Mouse (Mus musculus): ENCODE results near the gene BC048671. TPM values are rescaled to one million over a fixed set of nuclear protein-coding genes. Genes with fewer than 3 reads are reported as not detected.

The BC048671 gene
- polyA plus RNA-seq (2015; fragmentation: Nextera tagmentation; extraction: Ambion mirVana), result not detected in 2 replicates

DNA sequence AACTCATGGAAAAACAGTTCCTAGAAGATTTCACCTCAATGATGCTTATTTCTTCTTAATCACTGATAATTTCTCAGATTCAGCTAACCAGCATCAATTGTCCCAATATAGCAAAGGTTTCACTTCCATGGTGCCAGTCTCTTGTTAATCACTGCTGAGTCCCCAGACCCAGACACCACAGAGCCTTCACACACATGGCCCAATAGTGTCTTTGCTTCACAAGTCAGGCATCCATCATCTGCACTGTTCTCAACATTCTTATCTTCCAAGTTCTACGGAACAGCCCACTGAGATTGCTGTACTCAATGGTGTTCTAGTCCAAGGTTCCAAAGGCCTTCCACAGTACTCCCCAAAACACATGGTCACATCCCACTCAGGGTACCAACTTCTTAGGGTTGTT is at the start of gene BC048671:
Gene BC048671 (plus strand): TSS at position 301 of the 400 bp plus-strand sequence.
- Histone ChIP-seq H3K4me1 (replicated peaks; ENCODE audit: control insufficient read depth, insufficient read depth, low read length) (no peaks in the 10 kb centered on the region), H3K9ac (ENCODE audit: low read length) (no peak within 1 kb of the TSS), H3K27ac (ENCODE audit: low read length) (no peak within 1 kb of the TSS), H3K4me3 (ENCODE audit: low read length) (no peak within 1 kb of the TSS), H3K27me3 (ENCODE audit: control insufficient read depth, insufficient read depth, low read depth, low read length) (no peaks in the 10 kb centered on the region), H3K36me3 (ENCODE audit: control insufficient read depth, insufficient read depth, low read length) (no peaks in the 10 kb centered on the region), H3K4me2 (ENCODE audit: low read depth, low read length) (no peak within 1 kb of the TSS), H3K9me3 (ENCODE audit: control insufficient read depth, low read length) (no peaks in the 10 kb centered on the region)
- ATAC-seq (ENCODE audit: low read depth), result no peak
- 76% methylated on average over 1 of the region's 1 CpGs for WGBS

DNA sequence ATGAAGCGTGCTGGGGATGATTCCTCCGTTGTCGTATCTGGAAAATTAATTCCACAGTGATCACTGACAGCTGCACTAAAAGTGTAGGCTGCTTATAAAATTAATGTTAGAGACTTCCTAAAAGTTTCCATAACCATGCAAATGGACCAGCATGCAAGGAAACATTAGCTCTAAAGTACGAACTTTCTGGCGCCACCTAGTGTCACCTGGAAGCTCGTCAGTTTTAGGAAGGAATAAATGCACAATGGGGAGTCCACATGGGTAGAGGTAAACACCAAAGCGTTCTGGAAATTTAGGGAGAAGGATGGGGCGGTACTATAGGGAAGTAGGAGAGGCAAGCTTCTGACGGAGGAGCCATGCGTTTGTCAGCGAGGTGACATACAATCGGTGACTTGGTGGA is 12.8 kb upstream of the BC048671 start:
- Histone ChIP-seq H3K4me2 (ENCODE audit: low read depth, low read length) (no peak overlapping the region), H3K27me3 (ENCODE audit: control insufficient read depth, insufficient read depth, low read depth, low read length) (no peaks in the 10 kb centered on the region), H3K4me3 (ENCODE audit: low read length) (no peak overlapping the region), H3K9ac (ENCODE audit: low read length) (no peak overlapping the region), H3K27ac (ENCODE audit: low read length) (no peak overlapping the region), H3K4me1 (replicated peaks; ENCODE audit: control insufficient read depth, insufficient read depth, low read length) (no peaks in the 10 kb centered on the region), H3K9me3 (ENCODE audit: control insufficient read depth, low read length) (0 out of 2 replicates have a peak, but pooled peaks cover 2% of the 10 kb centered on the region), H3K36me3 (ENCODE audit: control insufficient read depth, insufficient read depth, low read length) (no peaks in the 10 kb centered on the region)
- ATAC-seq (ENCODE audit: low read depth), result no peak
- WGBS, result 54% methylated on average over 12 of the region's 12 CpGs

DNA sequence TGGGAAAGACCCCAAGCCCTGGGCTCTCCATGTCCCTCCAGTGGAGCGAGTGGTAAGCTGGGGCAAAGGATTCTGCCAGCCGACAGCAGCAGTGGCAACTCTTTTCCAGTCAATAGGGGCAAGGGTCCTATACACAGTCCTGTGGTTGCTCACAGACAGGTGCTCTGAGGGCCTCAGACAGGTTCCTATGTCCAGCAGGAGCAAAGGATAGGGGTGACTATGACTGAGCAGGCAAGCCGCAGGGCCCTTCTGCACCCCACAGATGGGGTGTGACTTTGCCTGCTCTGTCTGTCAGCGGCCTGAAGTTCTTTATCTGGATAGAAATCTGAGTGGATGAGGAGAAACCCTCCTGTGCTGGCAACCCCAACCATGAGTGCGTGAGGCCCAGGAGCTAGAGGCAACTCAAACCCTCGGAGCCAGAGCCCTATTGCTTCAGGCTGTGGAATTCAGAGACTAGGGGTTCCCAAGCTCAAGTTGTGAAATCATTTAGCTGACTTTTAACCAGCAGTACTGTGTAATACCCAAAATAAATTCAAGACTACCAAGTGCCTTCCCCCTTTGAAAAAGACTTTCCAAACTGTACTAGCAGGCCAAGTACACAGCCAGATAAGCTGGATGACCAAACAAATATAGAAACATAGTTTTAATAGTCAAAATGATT is 5.4 kb downstream of the BC048671 start:
- no peaks in the 10 kb centered on the region for H3K36me3 ChIP-seq (ENCODE audit: control insufficient read depth, insufficient read depth, low read length)
- H3K9me3 ChIP-seq (ENCODE audit: control insufficient read depth, low read length), result no peaks in the 10 kb centered on the region
- ATAC-seq (ENCODE audit: low read depth), result no peak
- no peak overlapping the region for H3K27ac ChIP-seq (ENCODE audit: low read length)
- H3K4me1 ChIP-seq (replicated peaks; ENCODE audit: control insufficient read depth, insufficient read depth, low read length), result no peaks in the 10 kb centered on the region
- no peaks in the 10 kb centered on the region for H3K27me3 ChIP-seq (ENCODE audit: control insufficient read depth, insufficient read depth, low read depth, low read length)
- H3K9ac ChIP-seq (ENCODE audit: low read length), result no peak overlapping the region
- 69% methylated on average over 6 of the region's 6 CpGs for WGBS
- no peak overlapping the region for H3K4me3 ChIP-seq (ENCODE audit: low read length)
- no peak overlapping the region for H3K4me2 ChIP-seq (ENCODE audit: low read depth, low read length)

DNA sequence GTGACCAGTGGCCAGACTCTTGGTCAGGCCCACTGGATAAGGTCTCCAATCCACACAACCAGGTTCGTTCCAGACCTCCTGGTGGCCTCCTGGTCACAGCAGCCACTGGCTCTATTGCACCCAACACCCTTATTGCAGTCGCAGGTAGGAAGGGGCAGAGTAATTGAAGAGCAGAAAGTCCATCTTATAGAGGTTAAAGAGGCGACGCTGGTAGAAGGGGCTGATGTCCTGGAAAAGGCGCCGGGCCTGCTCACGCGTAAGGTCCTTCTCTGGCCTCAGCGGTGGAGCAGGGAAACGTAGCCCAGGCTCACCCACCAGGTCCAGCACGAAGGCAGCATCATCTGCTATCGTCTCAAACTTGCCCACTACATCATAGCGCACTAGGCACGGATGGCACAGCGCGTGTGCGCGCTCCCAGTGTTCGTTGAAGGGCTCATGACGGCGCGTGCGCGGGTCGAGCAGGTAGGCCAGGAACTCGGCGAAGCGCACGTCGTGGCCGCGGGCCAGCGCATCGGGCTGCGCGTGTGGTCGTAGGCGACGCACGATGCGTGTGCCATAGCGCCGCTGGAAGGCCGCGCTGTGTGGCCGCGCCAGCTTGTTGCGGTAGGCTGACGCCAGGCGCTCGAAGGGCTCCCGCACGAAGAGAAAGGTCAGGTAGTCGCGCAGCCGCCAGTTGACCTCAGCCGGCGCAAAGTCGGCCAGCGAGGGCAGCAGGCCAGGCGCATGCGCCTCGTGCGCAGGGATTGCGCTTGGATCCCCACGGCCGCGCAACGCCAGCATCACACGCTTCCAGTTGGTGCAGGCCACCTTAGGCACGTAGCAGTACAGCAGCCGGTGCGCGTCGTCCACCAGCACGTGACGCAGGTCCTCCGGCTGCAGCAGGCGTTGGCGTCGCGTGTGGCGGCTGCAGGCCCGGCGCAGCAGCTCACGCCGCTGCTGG is 8.1 kb downstream of the BC048671 start:
- Histone ChIP-seq H3K9ac (ENCODE audit: low read length) (no peak overlapping the region), H3K9me3 (ENCODE audit: control insufficient read depth, low read length) (no peaks in the 10 kb centered on the region; the same call in 1 of the 2 replicates), H3K4me2 (ENCODE audit: low read depth, low read length) (no peak overlapping the region), H3K36me3 (ENCODE audit: control insufficient read depth, insufficient read depth, low read length) (no peaks in the 10 kb centered on the region), H3K4me1 (replicated peaks; ENCODE audit: control insufficient read depth, insufficient read depth, low read length) (no peaks in the 10 kb centered on the region), H3K4me3 (ENCODE audit: low read length) (no peak overlapping the region), H3K27me3 (ENCODE audit: control insufficient read depth, insufficient read depth, low read depth, low read length) (no peaks in the 10 kb centered on the region), H3K27ac (ENCODE audit: low read length) (no peak overlapping the region)
- ATAC-seq (ENCODE audit: low read depth), result peak; percentile 31; the same call in 1 of the 2 replicates
- 81% methylated on average over 87 of the region's 87 CpGs for WGBS

DNA sequence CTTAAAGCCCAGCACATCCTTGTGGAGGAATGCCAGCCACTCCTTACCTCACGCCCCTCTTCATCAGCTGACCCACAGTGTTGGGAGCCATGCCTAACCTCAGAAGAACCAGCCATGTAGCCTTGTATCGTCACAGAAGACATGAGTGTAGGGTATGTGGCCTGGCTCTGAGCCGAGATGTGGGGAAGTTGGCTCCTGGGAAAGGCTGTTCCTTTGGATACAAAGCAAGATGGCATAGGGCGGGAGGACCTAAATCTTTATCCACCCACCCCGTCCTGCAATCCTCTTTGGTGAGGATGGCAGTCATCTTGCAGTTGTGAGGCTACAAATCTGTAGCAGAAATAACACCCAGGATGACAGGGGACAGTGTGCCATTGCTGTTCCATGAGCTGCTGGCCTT is 14.9 kb downstream of the BC048671 start:
- H3K9me3 ChIP-seq (ENCODE audit: control insufficient read depth, low read length), result no peaks in the 10 kb centered on the region; the same call in 1 of the 2 replicates
- no peak for ATAC-seq (ENCODE audit: low read depth)
- 75% methylated on average over 5 of the region's 5 CpGs for WGBS
- H3K4me1 ChIP-seq (replicated peaks; ENCODE audit: control insufficient read depth, insufficient read depth, low read length), result no peaks in the 10 kb centered on the region
- H3K4me2 ChIP-seq (ENCODE audit: low read depth, low read length), result no peak overlapping the region
- H3K27ac ChIP-seq (ENCODE audit: low read length), result no peak overlapping the region
- no peaks in the 10 kb centered on the region for H3K27me3 ChIP-seq (ENCODE audit: control insufficient read depth, insufficient read depth, low read depth, low read length)
- no peaks in the 10 kb centered on the region for H3K36me3 ChIP-seq (ENCODE audit: control insufficient read depth, insufficient read depth, low read length)
- H3K4me3 ChIP-seq (ENCODE audit: low read length), result no peak overlapping the region
- H3K9ac ChIP-seq (ENCODE audit: low read length), result no peak overlapping the region

DNA sequence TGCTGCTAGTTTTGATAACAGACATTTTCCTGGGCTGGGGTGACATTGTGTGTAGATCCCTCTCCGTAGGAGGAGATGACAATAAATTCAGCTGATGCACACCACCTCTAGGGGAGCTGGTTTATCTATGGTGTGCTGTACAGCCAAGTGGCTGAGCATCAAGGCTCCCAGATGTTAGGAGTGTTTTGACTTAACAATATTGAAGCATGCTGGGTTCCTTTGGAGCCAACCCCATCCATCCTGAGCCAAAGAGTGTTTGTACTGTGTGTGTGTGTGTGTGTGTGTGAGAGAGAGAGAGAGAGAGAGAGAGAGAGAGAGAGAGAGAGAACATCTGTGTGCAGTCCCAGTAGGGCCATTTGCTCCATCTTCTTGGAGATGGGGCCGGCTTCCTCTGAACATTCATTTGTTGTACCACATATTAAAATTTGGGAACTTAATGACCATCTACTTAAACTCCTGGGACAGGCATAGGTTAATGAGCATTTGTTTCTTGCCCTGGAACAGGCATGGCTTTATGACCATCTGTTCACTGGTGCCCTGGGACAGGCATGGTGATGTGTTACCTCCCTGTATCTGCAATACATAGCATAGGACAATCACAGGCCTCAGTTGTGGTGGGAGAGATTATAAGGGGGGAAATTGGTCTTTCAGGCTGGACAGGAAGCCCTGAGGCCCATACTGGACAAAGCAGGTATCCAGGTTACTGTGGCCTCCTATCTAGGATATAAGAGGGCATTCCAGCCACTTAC is 16.7 kb downstream of the BC048671 start:
- no peak overlapping the region for H3K9ac ChIP-seq (ENCODE audit: low read length)
- no peaks in the 10 kb centered on the region for H3K27me3 ChIP-seq (ENCODE audit: control insufficient read depth, insufficient read depth, low read depth, low read length)
- no peaks in the 10 kb centered on the region for H3K4me1 ChIP-seq (replicated peaks; ENCODE audit: control insufficient read depth, insufficient read depth, low read length)
- no peaks in the 10 kb centered on the region for H3K9me3 ChIP-seq (ENCODE audit: control insufficient read depth, low read length)
- no peak for ATAC-seq (ENCODE audit: low read depth)
- WGBS, result 75% methylated on average over 2 of the region's 2 CpGs
- no peak overlapping the region for H3K27ac ChIP-seq (ENCODE audit: low read length)
- no peaks in the 10 kb centered on the region for H3K36me3 ChIP-seq (ENCODE audit: control insufficient read depth, insufficient read depth, low read length)
- no peak overlapping the region for H3K4me2 ChIP-seq (ENCODE audit: low read depth, low read length)
- H3K4me3 ChIP-seq (ENCODE audit: low read length), result no peak overlapping the region

DNA sequence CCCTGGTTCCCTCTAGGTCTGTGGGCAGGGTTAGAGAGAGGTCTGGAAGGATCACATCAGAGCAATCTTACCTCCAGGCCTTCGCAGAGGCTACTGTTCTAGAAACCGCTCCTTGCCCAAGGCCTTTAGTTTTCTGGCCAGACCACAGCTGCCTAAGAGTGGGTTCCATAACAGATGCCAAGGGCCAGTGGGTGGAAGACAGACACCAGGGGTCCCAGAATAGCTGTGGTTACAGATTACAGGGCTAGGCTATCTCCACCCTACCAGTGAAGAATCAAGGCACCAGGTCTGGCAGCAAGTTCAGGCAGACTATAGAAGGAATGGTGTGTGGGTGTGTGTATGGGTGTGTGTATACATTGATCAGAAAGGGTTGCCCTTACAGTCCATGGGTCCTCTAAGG is 18.0 kb downstream of the BC048671 start:
- Histone ChIP-seq H3K27me3 (ENCODE audit: control insufficient read depth, insufficient read depth, low read depth, low read length) (no peaks in the 10 kb centered on the region), H3K4me2 (ENCODE audit: low read depth, low read length) (no peak overlapping the region), H3K4me3 (ENCODE audit: low read length) (no peak overlapping the region), H3K9me3 (ENCODE audit: control insufficient read depth, low read length) (no peaks in the 10 kb centered on the region), H3K27ac (ENCODE audit: low read length) (no peak overlapping the region), H3K36me3 (ENCODE audit: control insufficient read depth, insufficient read depth, low read length) (no peaks in the 10 kb centered on the region), H3K4me1 (replicated peaks; ENCODE audit: control insufficient read depth, insufficient read depth, low read length) (no peaks in the 10 kb centered on the region), H3K9ac (ENCODE audit: low read length) (no peak overlapping the region)
- no peak for ATAC-seq (ENCODE audit: low read depth)
- 90% methylated on average over 2 of the region's 2 CpGs for WGBS

DNA sequence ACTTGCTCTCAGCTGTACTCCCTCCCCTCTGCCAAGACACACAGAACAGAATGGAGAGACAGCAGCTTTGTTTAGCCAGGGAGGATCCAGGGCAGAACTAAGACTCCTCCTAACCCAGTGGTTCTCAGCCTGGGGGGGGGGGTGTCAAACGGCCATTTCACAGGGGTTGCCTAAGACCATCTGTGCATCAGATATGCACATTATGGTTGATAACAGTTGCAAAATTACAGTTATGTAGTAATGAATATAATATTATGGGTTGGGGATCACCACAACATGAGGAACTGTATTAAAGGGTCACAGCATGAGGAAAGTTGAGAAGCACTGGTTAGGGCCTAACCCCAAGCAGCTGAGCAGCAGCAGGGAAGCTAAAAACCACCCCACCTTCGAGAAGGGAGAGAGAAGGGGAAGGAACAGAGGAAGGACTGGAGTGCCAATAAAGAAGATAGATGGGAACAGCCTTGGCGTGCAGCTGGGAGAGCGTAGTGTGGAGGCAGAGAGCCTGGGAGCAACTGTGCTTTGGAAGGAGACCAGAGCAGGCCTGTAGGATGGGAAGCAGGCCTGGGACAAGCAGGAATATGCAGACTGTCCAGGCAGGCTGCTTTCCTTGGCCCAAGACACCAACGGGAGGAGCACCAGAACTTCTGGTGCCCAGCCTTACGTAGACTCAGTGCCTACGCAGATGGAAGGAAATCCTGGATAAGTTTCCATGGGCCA is 18.6 kb downstream of the BC048671 start:
- WGBS, result 64% methylated on average over 7 of the region's 7 CpGs
- H3K36me3 ChIP-seq (ENCODE audit: control insufficient read depth, insufficient read depth, low read length), result no peaks in the 10 kb centered on the region
- H3K27ac ChIP-seq (ENCODE audit: low read length), result no peak overlapping the region
- H3K9ac ChIP-seq (ENCODE audit: low read length), result no peak overlapping the region
- no peak overlapping the region for H3K4me3 ChIP-seq (ENCODE audit: low read length)
- no peaks in the 10 kb centered on the region for H3K4me1 ChIP-seq (replicated peaks; ENCODE audit: control insufficient read depth, insufficient read depth, low read length)
- H3K4me2 ChIP-seq (ENCODE audit: low read depth, low read length), result no peak overlapping the region
- H3K9me3 ChIP-seq (ENCODE audit: control insufficient read depth, low read length), result no peaks in the 10 kb centered on the region
- no peak for ATAC-seq (ENCODE audit: low read depth)
- H3K27me3 ChIP-seq (ENCODE audit: control insufficient read depth, insufficient read depth, low read depth, low read length), result no peaks in the 10 kb centered on the region
